In the genomic region with DNA sequence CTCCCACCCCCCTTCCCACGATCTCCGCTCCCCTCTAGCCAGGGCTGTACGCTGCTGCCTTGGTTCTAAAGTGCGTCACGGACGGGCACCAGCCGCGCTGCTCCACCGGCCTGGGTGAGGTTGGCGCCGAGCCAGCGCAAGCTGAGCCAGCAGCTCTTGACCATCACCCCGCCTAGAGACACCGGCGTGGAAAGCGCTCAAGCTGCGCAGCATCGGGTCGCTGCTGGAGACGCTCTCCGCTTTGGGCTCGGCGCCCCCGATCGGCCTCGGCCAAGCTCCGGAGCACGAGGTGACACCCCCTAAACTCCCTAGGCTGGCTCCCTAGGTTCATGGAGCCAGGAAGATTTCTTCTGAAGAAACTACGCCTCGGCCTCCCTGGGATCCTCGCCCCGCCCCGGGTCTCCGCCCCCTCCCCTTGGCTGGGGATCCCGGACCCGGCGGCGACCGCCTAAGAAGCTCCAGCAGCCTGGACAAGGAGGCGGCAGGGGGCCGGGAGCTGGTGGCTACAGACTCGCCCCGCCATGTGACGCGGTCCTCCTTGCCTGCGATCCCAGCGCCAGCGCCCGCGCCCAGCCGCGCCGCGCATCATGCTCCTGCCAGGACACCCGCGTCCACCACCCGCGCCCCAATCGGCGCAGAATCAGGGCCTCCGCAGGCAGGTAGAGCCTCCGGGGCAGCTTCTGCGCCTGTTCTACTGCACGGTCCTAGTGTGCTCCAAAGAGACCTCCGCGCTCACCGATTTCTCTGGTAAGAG, we compare ENCODE assay signal across 8 mouse cellular contexts. TPM values are rescaled to one million over a fixed set of nuclear protein-coding genes. Genes with fewer than 3 reads are reported as not detected.
DNase-seq lines count a peak whose midpoint lies in the region; ATAC-seq lines count a peak whose summit lies in the region.

No protein-coding gene starts in this region.

- H3K4me1 ChIP-seq in hindbrain, embryonic 14.5 days (replicated peaks; ENCODE audit: control insufficient read depth, insufficient read depth, low read length), result peaks cover 22% of the 10 kb centered on the region

- peak overlapping the region; percentile 60 for H3K9ac ChIP-seq in hindbrain, embryonic 14.5 days

- no peaks in the 10 kb centered on the region for H3K36me3 ChIP-seq in hindbrain, embryonic 14.5 days (replicated peaks; ENCODE audit: control insufficient read depth, insufficient read depth)

- no peaks in the 10 kb centered on the region for H3K9me3 ChIP-seq in hindbrain, embryonic 14.5 days (ENCODE audit: control insufficient read depth, low read length)

- peak; percentile 75 for ATAC-seq in hindbrain, embryonic 14.5 days (ENCODE audit: low FRiP score)

- H3K4me3 ChIP-seq in hindbrain, embryonic 14.5 days (replicated peaks; ENCODE audit: low read length), result peak overlapping the region; percentile 47

- no peak overlapping the region for H3K27ac ChIP-seq in hindbrain, embryonic 14.5 days

- WGBS in hindbrain, embryonic 14.5 days, result under 1% methylated on average over 53 of the region's 67 CpGs

- H3K4me2 ChIP-seq in hindbrain, embryonic 14.5 days (replicated peaks), result peak overlapping the region; percentile 99

- H3K27me3 ChIP-seq in hindbrain, embryonic 14.5 days (ENCODE audit: control insufficient read depth, insufficient read depth, low read length), result peaks cover 40% of the 10 kb centered on the region

- peak; percentile 90 for DNase-seq in ZHBTc4 (ENCODE audit: low read depth, low spot score)
- peak; percentile 76 to 83 for DNase-seq in cerebellum, postnatal 25 days
- peak; percentile 51 to 55 for DNase-seq in frontal cortex, postnatal 36 days (ENCODE audit: low spot score in 2 of 2)
- DNase-seq in hindbrain, embryonic 14.5 days (ENCODE audit: low spot score), result peak; percentile 57
- DNase-seq in layer of hippocampus, postnatal 25 days (ENCODE audit: extremely low spot score in 1 of 2, low spot score in 1 of 2), result peak; percentile 25 to 49
- peak; percentile 89 for DNase-seq in lung, postnatal 25 days (ENCODE audit: low spot score)
- DNase-seq in retina, postnatal 7 days (ENCODE audit: low read depth, low spot score), result peak; percentile 61
- peak; percentile 41 for DNase-seq in yolk sac, embryonic 10.5 days (ENCODE audit: low spot score)

RNA-seq across cellular contexts. Expression of a gene that starts 4.3 kb away (rescaled TPM):
- 3.1 and 3.4 TPM in 2 replicates for polyA plus RNA-seq in hindbrain, embryonic 14.5 days (2014; fragmentation: Nextera tagmentation; extraction: Ambion mirVana)
- total RNA-seq in layer of hippocampus, postnatal 25 days (2021), result 1 to 10 TPM; 1.6 TPM

RNA-seq across cellular contexts. Expression of a gene that starts 20.6 kb away (rescaled TPM):
- polyA plus RNA-seq in hindbrain, embryonic 14.5 days (2014; fragmentation: Nextera tagmentation; extraction: Ambion mirVana), result 9.9 and 11.6 TPM in 2 replicates
- 10 to 100 TPM; 11.5 to 15.6 TPM for total RNA-seq in layer of hippocampus, postnatal 25 days (2021)

Comparison
In these comparisons a context has a peak if more than half of its experiments do, and no peak if none do; other contexts are left out.
1. DNase-seq: peak in every context shown above with its lines; median percentile 90 in ZHBTc4; 89 in lung, postnatal 25 days; 80 in cerebellum, postnatal 25 days; 61 in retina, postnatal 7 days; 57 in hindbrain, embryonic 14.5 days; 53 in frontal cortex, postnatal 36 days; 41 in yolk sac, embryonic 10.5 days; 37 in layer of hippocampus, postnatal 25 days.